Mouse (Mus musculus): ENCODE data around the gene Creb5. TPM values are rescaled to one million over a fixed set of nuclear protein-coding genes. Genes with fewer than 3 reads are reported as not detected.

The Creb5 gene
- polyA plus RNA-seq, 1 experiment from 2014 or later: 5.4 TPM

DNA sequence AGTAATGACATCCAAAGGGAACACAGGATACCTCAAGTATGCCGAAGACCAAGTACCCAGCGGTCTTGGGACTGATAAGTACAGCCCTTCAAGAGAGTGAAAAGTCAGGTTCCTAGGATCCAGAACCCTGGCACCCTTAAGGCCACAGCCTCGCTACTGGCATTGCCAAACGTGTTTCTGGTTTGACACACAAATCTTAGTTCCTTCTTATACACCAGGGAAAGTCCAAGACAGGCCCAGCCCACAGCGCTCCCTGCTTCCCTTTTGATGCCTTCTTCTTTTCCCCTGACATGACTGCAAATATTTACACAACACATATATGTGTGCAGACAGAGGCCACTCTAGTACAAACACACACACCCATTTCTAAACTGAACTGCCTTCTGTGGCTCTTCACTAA lies 423.5 kb downstream of the Creb5 start:
- DNase-seq (ENCODE audit: low spot score) (peak; percentile 47), ATAC-seq (peak; percentile 58)
- Histone ChIP-seq H3K9me3 (ENCODE audit: low read length) (no peaks in the 10 kb centered on the region), H3K4me2 (replicated peaks; ENCODE audit: low read depth, low read length) (no peak overlapping the region), H3K27me3 (replicated peaks; ENCODE audit: insufficient read depth, low read length) (no peaks in the 10 kb centered on the region), H3K9ac (replicated peaks; ENCODE audit: low read depth) (no peak overlapping the region), H3K27ac (ENCODE audit: low read length) (no peak overlapping the region), H3K36me3 (ENCODE audit: insufficient read depth, low read length) (no peaks in the 10 kb centered on the region), H3K4me1 (ENCODE audit: insufficient read depth, low read depth, low read length) (no peaks in the 10 kb centered on the region), H3K4me3 (ENCODE audit: low read depth, low read length) (no peak overlapping the region)
- TF ChIP-seq CTCF (IDR thresholded peaks at IDR 0.05) (peak; percentile 8; the same call in 1 of the 2 replicates), EP300 (IDR thresholded peaks at IDR 0.05) (no peak)
- 33% methylated on average over 5 of the region's 5 CpGs for WGBS

DNA sequence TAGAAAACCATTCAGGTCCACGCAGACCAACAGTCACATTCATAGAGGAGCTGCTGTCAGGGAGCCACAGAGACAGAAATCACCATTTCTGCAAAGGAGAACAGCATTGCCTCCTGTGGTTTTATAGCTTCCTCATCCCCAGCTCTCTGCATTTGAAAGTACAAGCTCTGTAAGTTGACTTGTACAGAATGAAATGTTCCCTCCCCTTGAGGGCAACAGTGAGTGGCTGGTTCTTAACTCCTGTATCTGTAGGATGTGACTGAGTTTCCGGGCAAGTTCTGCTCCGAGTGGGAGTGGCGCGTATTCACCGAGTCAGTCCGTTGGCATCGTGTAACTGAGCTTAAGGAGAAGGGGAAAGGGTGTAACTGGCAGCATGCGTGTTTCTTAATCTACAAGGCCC lies 426.1 kb downstream of the Creb5 start:
- H3K4me3 ChIP-seq (ENCODE audit: low read depth, low read length): no peak overlapping the region
- no peak overlapping the region for H3K4me2 ChIP-seq (replicated peaks; ENCODE audit: low read depth, low read length)
- peak; percentile 21 for DNase-seq (ENCODE audit: low spot score)
- no peak for TF ChIP-seq EP300 (IDR thresholded peaks at IDR 0.05)
- TF ChIP-seq CTCF (IDR thresholded peaks at IDR 0.05): no peak
- no peak overlapping the region for H3K9ac ChIP-seq (replicated peaks; ENCODE audit: low read depth)
- H3K27ac ChIP-seq (ENCODE audit: low read length): no peak overlapping the region
- H3K4me1 ChIP-seq (ENCODE audit: insufficient read depth, low read depth, low read length): 0 out of 2 replicates have a peak, but pooled peaks cover 3% of the 10 kb centered on the region
- 84% methylated on average over 9 of the region's 9 CpGs for WGBS
- ATAC-seq: no peak
- H3K9me3 ChIP-seq (ENCODE audit: low read length): no peaks in the 10 kb centered on the region
- no peaks in the 10 kb centered on the region for H3K27me3 ChIP-seq (replicated peaks; ENCODE audit: insufficient read depth, low read length)
- no peaks in the 10 kb centered on the region for H3K36me3 ChIP-seq (ENCODE audit: insufficient read depth, low read length)

DNA sequence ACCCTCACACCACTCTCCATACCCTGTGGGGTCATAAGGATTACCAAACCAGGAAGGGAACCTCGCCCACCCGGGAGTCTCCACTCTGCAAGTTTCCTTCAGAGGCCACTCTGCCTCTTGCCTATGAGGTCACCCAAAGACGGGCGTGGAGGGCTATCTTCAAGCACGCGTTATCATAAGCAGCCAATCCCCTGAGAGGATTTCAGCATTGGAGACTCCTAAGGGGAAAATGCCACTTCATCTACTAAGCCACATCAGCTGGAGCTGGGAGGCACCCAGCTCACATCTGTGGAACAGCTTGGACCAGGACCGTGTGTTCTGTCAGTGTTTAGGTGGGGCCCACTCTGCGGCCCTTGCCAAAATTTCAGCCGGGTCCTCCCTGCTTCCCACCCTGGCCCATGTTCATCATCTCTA lies 427.8 kb downstream of the Creb5 start:
- 0 out of 2 replicates have a peak, but pooled peaks cover 3% of the 10 kb centered on the region for H3K4me1 ChIP-seq (ENCODE audit: insufficient read depth, low read depth, low read length)
- no peak for ATAC-seq
- no peaks in the 10 kb centered on the region for H3K9me3 ChIP-seq (ENCODE audit: low read length)
- no peak overlapping the region for H3K9ac ChIP-seq (replicated peaks; ENCODE audit: low read depth)
- no peak overlapping the region for H3K27ac ChIP-seq (ENCODE audit: low read length)
- TF ChIP-seq EP300 (IDR thresholded peaks at IDR 0.05): no peak
- no peak for TF ChIP-seq CTCF (IDR thresholded peaks at IDR 0.05)
- no peak overlapping the region for H3K4me2 ChIP-seq (replicated peaks; ENCODE audit: low read depth, low read length)
- H3K4me3 ChIP-seq (ENCODE audit: low read depth, low read length): no peak overlapping the region
- 81% methylated on average over 9 of the region's 9 CpGs for WGBS
- DNase-seq (ENCODE audit: low spot score): no peak
- no peaks in the 10 kb centered on the region for H3K36me3 ChIP-seq (ENCODE audit: insufficient read depth, low read length)
- no peaks in the 10 kb centered on the region for H3K27me3 ChIP-seq (replicated peaks; ENCODE audit: insufficient read depth, low read length)

DNA sequence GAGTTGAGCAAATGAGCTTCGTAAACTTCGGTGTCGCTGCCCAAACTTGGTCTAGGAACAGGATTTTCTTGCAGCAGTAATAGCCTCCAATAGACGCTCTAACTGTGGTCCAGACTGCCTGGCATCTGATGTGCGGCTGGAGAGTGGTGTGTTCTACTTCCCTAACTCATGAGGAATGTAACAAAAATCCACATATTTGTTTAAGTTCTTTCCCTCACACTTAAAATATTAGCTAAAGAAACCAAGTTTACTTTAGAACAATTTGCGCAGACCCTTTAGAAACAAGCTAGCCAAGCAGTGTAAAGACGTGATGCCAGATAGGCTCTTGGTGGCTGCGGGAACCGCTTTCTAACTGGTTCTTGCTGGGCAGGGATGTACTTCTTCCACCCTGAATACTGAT lies 428.9 kb downstream of the Creb5 start:
- Histone ChIP-seq H3K4me2 (replicated peaks; ENCODE audit: low read depth, low read length) (no peak overlapping the region), H3K27me3 (replicated peaks; ENCODE audit: insufficient read depth, low read length) (no peaks in the 10 kb centered on the region), H3K4me3 (ENCODE audit: low read depth, low read length) (no peak overlapping the region), H3K36me3 (ENCODE audit: insufficient read depth, low read length) (no peaks in the 10 kb centered on the region), H3K27ac (ENCODE audit: low read length) (no peak overlapping the region), H3K4me1 (ENCODE audit: insufficient read depth, low read depth, low read length) (0 out of 2 replicates have a peak, but pooled peaks cover 3% of the 10 kb centered on the region), H3K9me3 (ENCODE audit: low read length) (no peaks in the 10 kb centered on the region), H3K9ac (replicated peaks; ENCODE audit: low read depth) (no peak overlapping the region)
- WGBS: 41% methylated on average over 9 of the region's 9 CpGs
- DNase-seq (ENCODE audit: low spot score) (peak; percentile 13), ATAC-seq (no peak)
- TF ChIP-seq CTCF (IDR thresholded peaks at IDR 0.05): no peak
- no peak for TF ChIP-seq EP300 (IDR thresholded peaks at IDR 0.05)

DNA sequence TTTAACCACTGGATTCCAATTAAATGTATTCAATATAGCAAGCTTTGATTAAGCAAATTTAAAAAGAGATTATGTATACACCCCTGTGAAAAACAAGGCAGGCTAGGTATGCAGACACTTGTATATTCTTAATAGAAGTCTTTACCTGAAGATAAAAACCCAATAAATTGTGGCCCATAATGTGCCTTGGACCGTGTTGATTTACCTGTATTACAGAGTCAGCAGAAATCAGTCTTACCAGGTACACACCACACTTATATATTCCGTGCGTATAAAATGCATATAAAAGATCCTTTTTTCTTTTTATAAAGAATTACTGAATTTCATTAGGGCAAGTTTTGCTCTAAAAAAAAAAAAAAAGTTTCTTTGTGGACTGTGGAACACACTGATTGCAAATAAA lies 432.9 kb downstream of the Creb5 start:
- Histone ChIP-seq H3K27me3 (replicated peaks; ENCODE audit: insufficient read depth, low read length) (0 out of 2 replicates have a peak, but pooled peaks cover 3% of the 10 kb centered on the region), H3K9ac (replicated peaks; ENCODE audit: low read depth) (no peak overlapping the region), H3K4me2 (replicated peaks; ENCODE audit: low read depth, low read length) (no peak overlapping the region), H3K27ac (ENCODE audit: low read length) (no peak overlapping the region), H3K4me3 (ENCODE audit: low read depth, low read length) (no peak overlapping the region), H3K9me3 (ENCODE audit: low read length) (no peaks in the 10 kb centered on the region), H3K36me3 (ENCODE audit: insufficient read depth, low read length) (no peaks in the 10 kb centered on the region), H3K4me1 (ENCODE audit: insufficient read depth, low read depth, low read length) (0 out of 2 replicates have a peak, but pooled peaks cover 3% of the 10 kb centered on the region)
- DNase-seq (ENCODE audit: low spot score): no peak
- 91% methylated on average over 3 of the region's 3 CpGs for WGBS
- no peak for ATAC-seq
- TF ChIP-seq CTCF (IDR thresholded peaks at IDR 0.05) (no peak), EP300 (IDR thresholded peaks at IDR 0.05) (no peak)

DNA sequence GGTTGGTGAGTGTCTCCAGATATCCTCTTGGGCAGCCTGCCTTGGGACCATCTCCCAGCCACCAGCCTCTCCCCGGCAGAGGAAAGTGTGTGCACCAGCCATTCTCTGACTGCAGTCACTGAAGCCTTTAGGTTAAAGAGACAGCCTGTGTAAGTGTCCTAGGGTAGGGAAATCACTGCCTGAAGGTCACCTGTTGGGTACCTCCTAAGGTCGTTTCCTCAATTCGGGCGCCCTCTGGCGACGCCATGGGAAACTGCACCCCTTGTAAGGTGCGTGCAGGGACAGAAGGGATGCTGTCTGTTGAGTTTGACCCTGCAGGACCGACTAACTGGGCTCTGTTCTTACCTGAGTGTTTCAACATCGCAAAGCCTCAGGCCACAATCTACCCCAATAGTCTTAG lies 434.5 kb downstream of the Creb5 start:
- no peaks in the 10 kb centered on the region for H3K36me3 ChIP-seq (ENCODE audit: insufficient read depth, low read length)
- peak; percentile 54 for DNase-seq (ENCODE audit: low spot score)
- TF ChIP-seq EP300 (IDR thresholded peaks at IDR 0.05) (no peak), CTCF (IDR thresholded peaks at IDR 0.05) (peak; percentile 97)
- H3K4me2 ChIP-seq (replicated peaks; ENCODE audit: low read depth, low read length): no peak overlapping the region
- H3K27ac ChIP-seq (ENCODE audit: low read length): no peak overlapping the region
- 0 out of 2 replicates have a peak, but pooled peaks cover 3% of the 10 kb centered on the region for H3K27me3 ChIP-seq (replicated peaks; ENCODE audit: insufficient read depth, low read length)
- no peaks in the 10 kb centered on the region for H3K4me1 ChIP-seq (ENCODE audit: insufficient read depth, low read depth, low read length)
- WGBS: 10% methylated on average over 9 of the region's 9 CpGs
- H3K9me3 ChIP-seq (ENCODE audit: low read length): no peaks in the 10 kb centered on the region
- H3K4me3 ChIP-seq (ENCODE audit: low read depth, low read length): no peak overlapping the region
- no peak overlapping the region for H3K9ac ChIP-seq (replicated peaks; ENCODE audit: low read depth)
- no peak; the same call in 1 of the 2 replicates for ATAC-seq

DNA sequence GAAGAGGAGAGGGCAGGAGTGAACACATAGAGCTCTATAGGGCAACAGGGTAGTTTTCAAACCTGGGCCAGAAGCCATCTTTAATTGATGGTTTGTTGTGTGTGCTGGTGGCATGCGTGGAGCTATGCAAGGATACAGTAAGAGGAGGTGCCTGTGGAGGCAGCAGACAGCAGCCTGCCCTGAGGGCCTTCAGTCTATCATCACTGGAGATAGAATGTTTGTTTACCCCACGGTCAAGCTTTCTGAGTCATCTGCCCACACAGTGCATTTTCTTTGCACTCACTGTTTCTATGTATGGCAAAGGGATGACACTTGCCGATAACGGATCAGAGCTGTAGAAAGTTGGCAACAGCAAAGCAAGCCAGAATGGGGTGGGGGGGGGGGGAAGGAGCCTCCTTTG lies 435.6 kb downstream of the Creb5 start:
- DNase-seq (ENCODE audit: low spot score): no peak
- H3K27ac ChIP-seq (ENCODE audit: low read length): no peak overlapping the region
- no peak overlapping the region for H3K4me2 ChIP-seq (replicated peaks; ENCODE audit: low read depth, low read length)
- 51% methylated on average over 4 of the region's 4 CpGs for WGBS
- no peaks in the 10 kb centered on the region for H3K9me3 ChIP-seq (ENCODE audit: low read length)
- ATAC-seq: no peak
- no peaks in the 10 kb centered on the region for H3K4me1 ChIP-seq (ENCODE audit: insufficient read depth, low read depth, low read length)
- 0 out of 2 replicates have a peak, but pooled peaks cover 3% of the 10 kb centered on the region for H3K27me3 ChIP-seq (replicated peaks; ENCODE audit: insufficient read depth, low read length)
- no peak overlapping the region for H3K9ac ChIP-seq (replicated peaks; ENCODE audit: low read depth)
- no peaks in the 10 kb centered on the region for H3K36me3 ChIP-seq (ENCODE audit: insufficient read depth, low read length)
- TF ChIP-seq CTCF (IDR thresholded peaks at IDR 0.05): no peak
- TF ChIP-seq EP300 (IDR thresholded peaks at IDR 0.05): no peak
- no peak overlapping the region for H3K4me3 ChIP-seq (ENCODE audit: low read depth, low read length)

All from lung, postnatal 0 days (tissue).